Mouse (Mus musculus): ENCODE data around the gene Fastkd2.

DNA sequence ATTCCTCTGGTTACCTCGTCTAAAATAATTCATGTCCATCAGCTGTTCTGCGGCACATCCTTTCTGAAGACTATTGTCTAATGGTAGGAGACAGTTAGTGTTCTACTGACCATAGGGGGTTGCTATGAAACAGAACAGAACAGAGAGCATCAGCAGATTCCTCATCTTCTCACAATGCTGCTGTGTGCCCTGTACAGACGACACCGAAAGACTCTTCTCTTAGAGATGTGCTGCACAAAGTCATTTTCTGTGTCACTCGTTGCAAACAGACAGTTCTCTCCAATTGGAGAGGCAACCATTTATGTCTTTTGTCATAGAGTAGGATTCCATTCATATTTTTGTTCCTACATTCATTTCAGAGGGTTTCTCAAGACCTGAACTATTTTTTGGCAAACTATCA, 38.8 kb downstream of the Fastkd2 start, which contains the start of gene 4933402D24Rik:
- TF ChIP-seq CTCF (IDR thresholded peaks at IDR 0.05; ENCODE audit: low read depth, low read length) (no peak), GATA1 (IDR thresholded peaks at IDR 0.05; ENCODE audit: borderline replicate concordance, low read length) (no peak)
